Mouse (Mus musculus): ENCODE measurements around the gene Arhgef33. TPM values are rescaled to one million over a fixed set of nuclear protein-coding genes. Genes with fewer than 3 reads are reported as not detected.

The Arhgef33 gene
- polyA plus RNA-seq (2012; rRNA removed; ENCODE audit: low replicate concordance), result 0.06 and 0.55 TPM in 2 replicates

GRCm38 (mm10) chr17:80307251-80307650 is at the start of gene Arhgef33:
Gene Arhgef33 (plus strand): TSS chr17:80307407.

DNA sequence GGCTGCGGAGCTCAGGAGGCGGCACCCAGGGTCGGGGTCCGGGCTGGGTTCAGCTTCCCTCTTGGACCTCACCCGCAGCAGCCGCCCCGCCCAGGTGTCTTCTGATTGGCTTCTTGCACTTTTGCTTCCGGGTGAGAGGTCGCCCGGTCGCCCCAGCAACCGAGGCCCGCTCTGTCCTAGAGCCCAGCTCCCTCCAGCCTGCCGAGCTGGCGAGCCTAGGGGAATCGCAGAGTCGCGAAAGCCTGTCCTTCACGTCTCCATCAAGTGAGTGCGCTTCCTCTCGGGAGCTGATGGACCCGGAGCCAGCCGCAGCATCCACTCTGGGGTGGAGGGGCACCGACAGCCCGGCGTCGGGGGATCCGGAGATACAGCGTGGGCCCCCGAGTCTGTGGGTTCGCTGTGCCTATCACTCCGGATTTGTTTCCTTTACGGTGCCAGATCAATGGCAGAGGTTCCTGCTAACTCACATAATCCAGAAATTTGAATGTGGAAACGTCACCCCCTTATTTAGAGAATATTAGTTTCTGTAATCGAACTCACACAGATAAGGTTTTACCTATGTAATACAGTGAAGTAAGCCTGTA is 17.0 kb upstream of the Arhgef33 start, which contains the start of the genes Morn2 and Dhx57:
Gene Morn2, plus strand, starts transcription at position 130 of the 584 bp plus-strand sequence.
Gene Dhx57, minus strand, starts transcription at position 403 of the 584 bp plus-strand sequence.

GRCm38 (mm10) chr17:80372989-80373725 is 66.0 kb downstream of the Arhgef33 start, which contains the start of gene Gm10190:
Gene Gm10190 (minus strand): TSS chr17:80373541.

Other genes with a start within 250 kb of the Arhgef33 start
- gene Hnrnpll, start 245.1 kb upstream of the Arhgef33 start, polyA plus RNA-seq (2012; rRNA removed; ENCODE audit: low replicate concordance), result 10.7 and 12.1 TPM in 2 replicates
- gene Galm, start 179.9 kb upstream of the Arhgef33 start, polyA plus RNA-seq (2012; rRNA removed; ENCODE audit: low replicate concordance), result 15.9 and 38.4 TPM in 2 replicates
- 23.1 and 41.9 TPM in 2 replicates for gene Srsf7, start 100.1 kb upstream of the Arhgef33 start, polyA plus RNA-seq (2012; rRNA removed; ENCODE audit: low replicate concordance)
- gene Ttc39d, start 99.9 kb upstream of the Arhgef33 start, polyA plus RNA-seq (2012; rRNA removed; ENCODE audit: low replicate concordance), result 0.06 TPM in 1 of 2 replicates, not detected in the other
- 1.3 and 3.8 TPM in 2 replicates for gene Gemin6, start 83.0 kb upstream of the Arhgef33 start, polyA plus RNA-seq (2012; rRNA removed; ENCODE audit: low replicate concordance)
- 1.5 and 2.7 TPM in 2 replicates for gene Morn2, start 17.2 kb upstream of the Arhgef33 start, polyA plus RNA-seq (2012; rRNA removed; ENCODE audit: low replicate concordance)
- 9.1 and 10.3 TPM in 2 replicates for gene Dhx57, start 16.9 kb upstream of the Arhgef33 start, polyA plus RNA-seq (2012; rRNA removed; ENCODE audit: low replicate concordance)
- 1.6 TPM in 1 of 2 replicates, not detected in the other for gene Gm10190, start 66.1 kb downstream of the Arhgef33 start, polyA plus RNA-seq (2012; rRNA removed; ENCODE audit: low replicate concordance)
- 2.3 and 3.4 TPM in 2 replicates for gene Sos1, start 173.0 kb downstream of the Arhgef33 start, polyA plus RNA-seq (2012; rRNA removed; ENCODE audit: low replicate concordance)